Mouse (Mus musculus) hindbrain, embryonic 11.5 days (tissue): ENCODE data around the gene Oas1g. TPM values are rescaled to one million over a fixed set of nuclear protein-coding genes. Genes with fewer than 3 reads are reported as not detected.
"Not testable (repeated sequence)": the region's sequence is repeated elsewhere in the genome, so short reads cannot be mapped to it uniquely, and the experiment has no call there.

Experiments used
- ATAC-seq: fragments of 200-750 bp; cut with Nextera tagmentation; 2 replicates; pipeline ENCODE4 v1.8.0; 2017; ENCODE audit warnings: mild to moderate bottlenecking, moderate TSS enrichment, moderate library complexity; ENCODE audit not compliant: low FRiP score
- DNase-seq: peaks from one replicate; pipeline ENCODE4 v3.0.0-alpha.2; 2015; ENCODE audit warnings: low spot score
- H3K27ac ChIP-seq: fragments of 300-500 bp; sonication (generic); 2 replicates; pipeline ENCODE4 v1.5.1; 2014; ENCODE audit warnings: mild to moderate bottlenecking, low read depth, low read length
- H3K27me3 ChIP-seq: fragments of 300-500 bp; sonication (generic); 2 replicates; pipeline ENCODE4 v1.6.1; 2014; ENCODE audit warnings: mild to moderate bottlenecking, low read length, moderate library complexity, mixed read lengths; ENCODE audit not compliant: control insufficient read depth, insufficient read depth
- H3K36me3 ChIP-seq: fragments of 300-500 bp; sonication (generic); 2 replicates; pipeline ENCODE4 v1.6.1; 2014; ENCODE audit warnings: mild to moderate bottlenecking, low read length, moderate library complexity, mixed read lengths; ENCODE audit not compliant: control insufficient read depth, insufficient read depth
- H3K4me1 ChIP-seq: fragments of 300-500 bp; sonication (generic); replicated peaks from 2 replicates; pipeline ENCODE4 v1.6.1; 2014; ENCODE audit warnings: low read length, mixed read lengths; ENCODE audit not compliant: control insufficient read depth, insufficient read depth
- H3K4me2 ChIP-seq: fragments of 300-500 bp; sonication (generic); replicated peaks from 2 replicates; pipeline ENCODE4 v1.6.1; 2014; ENCODE audit warnings: mild to moderate bottlenecking, low read depth, low read length
- H3K4me3 ChIP-seq: fragments of 300-500 bp; sonication (generic); 2 replicates; pipeline ENCODE4 v1.5.1; 2014; ENCODE audit warnings: low read depth, low read length
- H3K9ac ChIP-seq: fragments of 300-500 bp; sonication (generic); 2 replicates; pipeline ENCODE4 v1.6.1; 2014; ENCODE audit warnings: low read depth, low read length
- H3K9me3 ChIP-seq: fragments of 300-500 bp; sonication (generic); 2 replicates; pipeline ENCODE4 v1.6.1; 2016; ENCODE audit warnings: low read length; ENCODE audit not compliant: control insufficient read depth
- WGBS: fragments of 180-500 bp; shearing (Covaris S2); extraction: QIAGEN DNeasy Blood & Tissue Kit; methylation state at CpG from one replicate; pipeline ENCODE4 v1.1.7; 2014; 5-methylcytosine and 5-hydroxymethylcytosine counted together
- polyA plus RNA-seq: library from polyadenylated mRNA; unstranded; fragments of >200 nt; fragmentation: Nextera tagmentation; extraction: Ambion mirVana; gene quantifications from 2 replicates; pipeline ENCODE4 v1.2.1, GENCODE M21; 2014

Gene Oas1g
- 0.15 TPM in 1 of 2 replicates, not detected in the other for polyA plus RNA-seq

GRCm38 (mm10) chr5:120887413-120887812, at the start of gene Oas1g:
TSS of gene Oas1g (minus strand) at chr5:120887613.
- not testable (repeated sequence) for H3K4me1 ChIP-seq, H3K27ac ChIP-seq, H3K4me3 ChIP-seq, ATAC-seq, DNase-seq, H3K27me3 ChIP-seq, H3K36me3 ChIP-seq, H3K4me2 ChIP-seq, H3K9me3 ChIP-seq, H3K9ac ChIP-seq
- WGBS, result 22% methylated on average over 6 of the region's 9 CpGs

- ATAC-seq (no peak), DNase-seq (no peak)
- Histone ChIP-seq H3K9me3 (no peaks in the 10 kb centered on the region), H3K36me3 (no peaks in the 10 kb centered on the region), H3K4me3 (no peak overlapping the region), H3K4me1 (no peaks in the 10 kb centered on the region), H3K27me3 (no peaks in the 10 kb centered on the region), H3K9ac (no peak overlapping the region), H3K4me2 (no peak overlapping the region), H3K27ac (no peak overlapping the region)
- 32% methylated on average over 5 of the region's 5 CpGs for WGBS
Observed at GRCm38 (mm10) chr5:120933966-120934365, 46.6 kb upstream of the Oas1g start.

DNA sequence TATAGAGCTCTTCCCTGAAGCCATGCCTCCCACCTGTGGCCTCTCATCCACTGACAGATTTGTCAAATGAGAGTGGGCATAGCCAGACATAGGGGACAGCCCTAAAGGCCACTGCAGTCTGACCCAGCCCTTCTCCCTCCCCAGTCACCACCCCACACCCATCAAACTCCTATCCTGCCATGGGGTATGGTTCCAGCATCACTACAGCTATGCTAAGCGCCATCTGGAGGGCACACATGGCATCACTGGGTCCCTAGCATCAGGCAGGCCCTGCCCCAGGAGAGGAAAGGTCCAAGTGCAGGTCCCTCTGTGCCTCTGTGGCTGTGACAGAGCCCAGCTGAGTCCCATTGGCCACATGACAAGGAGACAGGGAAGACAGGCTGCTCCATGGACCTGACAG, 39.6 kb upstream of the Oas1g start:
- no peaks in the 10 kb centered on the region for H3K36me3 ChIP-seq
- 10% methylated on average over 1 of the region's 1 CpGs for WGBS
- H3K9me3 ChIP-seq, result no peaks in the 10 kb centered on the region
- no peak for ATAC-seq
- H3K4me3 ChIP-seq, result no peak overlapping the region
- H3K4me2 ChIP-seq, result no peak overlapping the region
- peak; percentile 17 for DNase-seq
- no peak overlapping the region for H3K27ac ChIP-seq
- no peaks in the 10 kb centered on the region for H3K4me1 ChIP-seq
- no peaks in the 10 kb centered on the region for H3K27me3 ChIP-seq
- H3K9ac ChIP-seq, result no peak overlapping the region

DNA sequence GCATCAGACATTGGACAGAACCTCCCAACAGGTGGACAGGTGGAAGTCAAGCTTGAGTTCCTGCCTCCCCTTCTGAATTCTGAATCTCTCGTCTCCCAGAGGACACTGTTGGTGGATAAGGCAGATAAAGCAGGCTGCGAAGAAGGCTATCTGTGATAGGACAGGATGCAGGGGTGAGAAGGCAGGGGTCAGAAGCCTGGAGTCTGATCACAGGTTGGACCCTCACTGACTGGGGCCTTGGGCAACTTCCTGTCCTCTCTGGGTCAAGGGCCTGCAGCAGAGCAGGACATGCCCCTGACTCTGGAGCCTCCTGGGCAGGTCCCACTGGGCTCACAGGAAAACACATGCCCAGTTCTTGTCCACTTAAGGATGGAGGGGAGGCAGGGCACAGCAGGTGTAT, 38.9 kb upstream of the Oas1g start:
- not testable (repeated sequence) for H3K4me3 ChIP-seq, H3K27ac ChIP-seq, H3K9me3 ChIP-seq, H3K36me3 ChIP-seq, ATAC-seq, H3K4me2 ChIP-seq, H3K9ac ChIP-seq, DNase-seq, H3K27me3 ChIP-seq, H3K4me1 ChIP-seq
- WGBS, result 88% methylated on average over 2 of the region's 2 CpGs

DNA sequence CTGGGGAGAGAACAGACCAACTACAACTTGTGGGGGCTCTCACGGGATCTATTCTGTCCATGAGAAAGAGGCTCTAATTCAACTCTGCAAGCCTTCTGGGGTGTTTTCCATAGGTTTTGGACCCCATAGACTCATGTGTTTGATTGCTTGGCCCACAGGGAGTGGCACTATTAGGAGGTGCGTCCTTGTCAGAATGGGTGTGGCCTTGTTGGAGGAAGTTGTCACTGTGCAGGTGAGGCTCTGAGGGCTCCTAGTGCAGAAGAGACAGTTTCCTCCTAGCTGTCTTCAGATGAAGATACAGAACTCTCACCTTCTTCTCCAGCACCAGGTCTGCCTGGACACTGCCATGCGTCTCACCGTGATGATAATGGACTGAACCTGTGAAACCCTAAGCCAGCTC, 37.1 kb upstream of the Oas1g start:
- H3K4me3 ChIP-seq, H3K4me1 ChIP-seq, H3K27me3 ChIP-seq, H3K9me3 ChIP-seq, ATAC-seq, DNase-seq, H3K4me2 ChIP-seq, H3K9ac ChIP-seq, H3K36me3 ChIP-seq, H3K27ac ChIP-seq: not testable (repeated sequence)
- WGBS, result 91% methylated on average over 4 of the region's 4 CpGs

- WGBS, result 93% methylated on average over 4 of the region's 4 CpGs
- no peak overlapping the region for H3K27ac ChIP-seq
- H3K4me2 ChIP-seq, result no peak overlapping the region
- no peaks in the 10 kb centered on the region for H3K27me3 ChIP-seq
- H3K36me3 ChIP-seq, result no peaks in the 10 kb centered on the region
- H3K4me3 ChIP-seq, result no peak overlapping the region
- ATAC-seq, result no peak
- DNase-seq, result no peak
- no peaks in the 10 kb centered on the region for H3K9me3 ChIP-seq
- H3K4me1 ChIP-seq, result no peaks in the 10 kb centered on the region
- no peak overlapping the region for H3K9ac ChIP-seq
Observed at GRCm38 (mm10) chr5:120923969-120924368, 36.6 kb upstream of the Oas1g start.

- Histone ChIP-seq H3K9me3 (no peaks in the 10 kb centered on the region), H3K4me2 (no peak overlapping the region), H3K9ac (no peak overlapping the region), H3K36me3 (no peaks in the 10 kb centered on the region), H3K27me3 (no peaks in the 10 kb centered on the region), H3K27ac (no peak overlapping the region), H3K4me1 (no peaks in the 10 kb centered on the region), H3K4me3 (no peak overlapping the region)
- 82% methylated on average over 3 of the region's 3 CpGs for WGBS
- DNase-seq, result no peak
- no peak for ATAC-seq
Observed at GRCm38 (mm10) chr5:120920296-120920695, 32.9 kb upstream of the Oas1g start.

DNA sequence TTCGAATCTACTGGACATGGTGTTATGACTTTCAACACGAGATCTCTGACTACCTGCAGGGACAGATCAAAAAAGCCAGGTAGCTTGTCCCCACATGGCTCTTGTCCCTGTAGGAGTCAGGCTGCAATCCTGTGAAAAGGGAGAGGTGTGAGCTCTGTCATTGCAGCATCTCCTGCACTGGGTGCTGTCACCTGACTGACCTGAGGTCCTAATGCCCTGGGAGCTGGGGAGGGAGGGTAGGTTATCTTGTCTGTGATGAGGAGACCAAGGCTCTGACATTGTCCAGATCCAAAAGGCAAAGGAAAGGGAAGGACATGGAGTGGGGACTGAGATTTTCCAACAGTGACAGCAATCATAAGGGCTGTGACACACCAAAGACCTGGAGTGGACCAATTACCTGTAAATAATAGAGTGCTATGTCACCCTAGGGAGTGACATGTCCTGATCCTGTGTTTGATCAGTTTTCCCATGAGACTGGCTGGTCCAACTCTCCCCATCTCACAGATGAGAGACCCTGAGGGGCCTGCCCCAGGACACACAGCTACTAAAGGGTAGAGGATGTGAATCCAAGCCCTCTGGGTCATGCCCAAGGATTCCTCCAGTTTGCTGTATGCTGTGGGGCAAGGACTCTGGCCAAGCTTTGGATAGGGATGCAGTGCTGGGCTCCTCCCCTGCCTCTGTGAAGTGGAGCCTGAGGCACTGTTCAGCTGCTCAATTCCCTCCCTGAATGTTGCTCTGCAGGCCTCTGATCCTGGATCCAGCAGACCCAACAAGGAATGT, 31.9 kb upstream of the Oas1g start:
- not testable (repeated sequence) for H3K9me3 ChIP-seq, H3K9ac ChIP-seq, H3K27ac ChIP-seq, DNase-seq, ATAC-seq, H3K4me2 ChIP-seq, H3K36me3 ChIP-seq, H3K4me3 ChIP-seq, H3K4me1 ChIP-seq, H3K27me3 ChIP-seq
- 63% methylated on average over 2 of the region's 2 CpGs for WGBS

GRCm38 (mm10) chr5:120914204-120914603, 26.8 kb upstream of the Oas1g start, which contains the start of gene Oas1d:
TSS of gene Oas1d (plus strand) at chr5:120914536.
- WGBS, result 48% methylated on average over 8 of the region's 8 CpGs
- not testable (repeated sequence) for ATAC-seq, DNase-seq

More at GRCm38 (mm10) chr5:120914204-120914603, 26.8 kb upstream of the Oas1g start, which contains the start of gene Oas1d:
- H3K4me2 ChIP-seq, H3K27me3 ChIP-seq, H3K27ac ChIP-seq, H3K36me3 ChIP-seq, H3K4me3 ChIP-seq, H3K4me1 ChIP-seq, H3K9ac ChIP-seq, H3K9me3 ChIP-seq: not testable (repeated sequence)
